In the genomic region with DNA sequence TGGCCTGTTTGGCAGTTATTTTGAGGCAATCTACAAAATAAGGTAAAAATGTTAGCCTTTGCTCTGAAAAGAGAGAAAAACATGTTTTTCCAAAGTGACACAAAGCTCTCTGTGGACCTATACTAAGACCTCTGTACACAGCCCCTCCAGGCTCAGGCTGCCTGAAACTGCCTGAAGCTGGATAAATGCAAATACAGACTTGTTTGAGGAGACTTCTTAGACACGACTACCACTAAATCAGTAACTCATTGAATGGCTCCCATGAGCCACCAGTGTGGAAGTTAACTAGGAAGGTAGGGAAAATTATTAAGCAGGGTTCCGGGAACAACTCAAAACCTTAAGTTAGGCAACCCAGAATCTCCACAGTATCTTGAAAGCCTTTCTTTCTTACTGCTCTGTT, we compare ENCODE assay signal across 21 mouse cellular contexts. TPM values are rescaled to one million over a fixed set of nuclear protein-coding genes. Genes with fewer than 3 reads are reported as not detected.
DNase-seq lines count a peak whose midpoint lies in the region; ATAC-seq lines count a peak whose summit lies in the region.
"Had no signal": no experiment of that assay in that cellular context is flagged by ENCODE, and none has a peak within 500 bp of the region (broad histone marks: within the 10 kb centered on the region; RNA-seq: fewer than 3 reads in every experiment).

No protein-coding gene starts in this region.

- H3K9me3 ChIP-seq in liver, embryonic 16.5 days (replicated peaks; ENCODE audit: control insufficient read depth, low read length): no peaks in the 10 kb centered on the region
- H3K9me3 ChIP-seq in liver, embryonic 12.5 days (replicated peaks): no peaks in the 10 kb centered on the region
- H3K9me3 ChIP-seq: embryonic facial prominence, embryonic 10.5 days; forebrain, embryonic 12.5 days; hindbrain, embryonic 15.5 days; lung, embryonic 15.5 days; midbrain, embryonic 12.5 days; neural tube, embryonic 12.5 days had no signal

- H3K27me3 ChIP-seq in liver, embryonic 16.5 days (ENCODE audit: control insufficient read depth, insufficient read depth, low read depth, low read length): no peaks in the 10 kb centered on the region
- H3K27me3 ChIP-seq in liver, embryonic 12.5 days (replicated peaks): no peaks in the 10 kb centered on the region
- H3K27me3 ChIP-seq: CH12.LX; forebrain, embryonic 12.5 days; hindbrain, embryonic 15.5 days; lung, embryonic 15.5 days; midbrain, embryonic 12.5 days; neural tube, embryonic 12.5 days had no signal

- peak overlapping the region; percentile 9; the same call in 1 of the 2 replicates for H3K27ac ChIP-seq in liver, embryonic 16.5 days (ENCODE audit: low read length)
- no peak overlapping the region for H3K27ac ChIP-seq in liver, embryonic 12.5 days
- H3K27ac ChIP-seq: embryonic facial prominence, embryonic 10.5 days; forebrain, embryonic 12.5 days; heart, adult 2 months; hindbrain, embryonic 15.5 days; lung, embryonic 15.5 days; midbrain, embryonic 12.5 days; neural tube, embryonic 12.5 days had no signal

- ATAC-seq in liver, embryonic 16.5 days (ENCODE audit: low read depth): no peak
- no peak for ATAC-seq in liver, embryonic 12.5 days

- 51% methylated on average over 2 of the region's 2 CpGs for WGBS in liver, embryonic 16.5 days (ENCODE audit: insufficient replicate concordance)
- 69% methylated on average over 2 of the region's 2 CpGs for WGBS in liver, embryonic 12.5 days (ENCODE audit: insufficient replicate concordance)

- H3K4me1 ChIP-seq in liver, embryonic 16.5 days (ENCODE audit: control insufficient read depth, low read depth, low read length): peaks cover 5% of the 10 kb centered on the region
- H3K4me1 ChIP-seq in liver, embryonic 12.5 days: peaks cover 9% of the 10 kb centered on the region
- H3K4me1 ChIP-seq: embryonic facial prominence, embryonic 10.5 days; forebrain, embryonic 12.5 days; hindbrain, embryonic 15.5 days; lung, embryonic 15.5 days; midbrain, embryonic 12.5 days; neural tube, embryonic 12.5 days had no signal

- no peak overlapping the region for H3K4me3 ChIP-seq in liver, embryonic 16.5 days (ENCODE audit: low read depth, low read length)
- H3K4me3 ChIP-seq in liver, embryonic 12.5 days: no peak overlapping the region
- H3K4me3 ChIP-seq: embryonic facial prominence, embryonic 10.5 days; forebrain, embryonic 12.5 days; heart, adult 2 months; hindbrain, embryonic 15.5 days; lung, embryonic 15.5 days; midbrain, embryonic 12.5 days; neural tube, embryonic 12.5 days had no signal

- no peaks in the 10 kb centered on the region for H3K36me3 ChIP-seq in liver, embryonic 16.5 days (ENCODE audit: control insufficient read depth, insufficient read depth)
- no peaks in the 10 kb centered on the region for H3K36me3 ChIP-seq in liver, embryonic 12.5 days
- H3K36me3 ChIP-seq: forebrain, embryonic 12.5 days; hindbrain, embryonic 15.5 days; lung, embryonic 15.5 days; midbrain, embryonic 12.5 days; neural tube, embryonic 12.5 days had no signal

- no peak overlapping the region for H3K9ac ChIP-seq in liver, embryonic 16.5 days (ENCODE audit: low read depth, low read length)
- no peak overlapping the region for H3K9ac ChIP-seq in liver, embryonic 12.5 days
- H3K9ac ChIP-seq: forebrain, embryonic 12.5 days; hindbrain, embryonic 15.5 days; lung, embryonic 15.5 days; midbrain, embryonic 12.5 days; neural tube, embryonic 12.5 days had no signal

- peak; percentile 7 for DNase-seq in kidney, adult 18-20 months
- peak; percentile 39 for DNase-seq in kidney, postnatal 10 days
- DNase-seq in yolk sac, embryonic 10.5 days (ENCODE audit: low spot score): peak; percentile 79
- no peak for DNase-seq in cerebellum, postnatal 36 days
- DNase-seq in retina, embryonic 14.5 days (ENCODE audit: low spot score): no peak
- DNase-seq: cerebellum, adult 2 months; gastrocnemius, postnatal 14 days; heart, adult 2 months; heart, postnatal 4 days; layer of hippocampus, postnatal 36 days; right cerebral cortex, adult 18-20 months; thymus, postnatal 36 days had no signal

- H3K4me2 ChIP-seq in liver, embryonic 16.5 days (ENCODE audit: low read depth, low read length): no peak overlapping the region
- H3K4me2 ChIP-seq in liver, embryonic 12.5 days: no peak overlapping the region
- H3K4me2 ChIP-seq: forebrain, embryonic 12.5 days; hindbrain, embryonic 15.5 days; lung, embryonic 15.5 days; midbrain, embryonic 12.5 days; neural tube, embryonic 12.5 days had no signal

RNA-seq across cellular contexts. Expression of a gene that starts 17.8 kb away (rescaled TPM):
- polyA plus RNA-seq in liver, embryonic 16.5 days (2015; fragmentation: Nextera tagmentation; extraction: Ambion mirVana): 5.4 and 6.0 TPM in 2 replicates
- 11.3 and 11.8 TPM in 2 replicates for polyA plus RNA-seq in liver, embryonic 12.5 days (2016; fragmentation: Nextera tagmentation; extraction: Ambion mirVana)

RNA-seq across cellular contexts. Expression of a gene that starts 43.4 kb away (rescaled TPM):
- 9.8 and 10.8 TPM in 2 replicates for polyA plus RNA-seq in liver, embryonic 16.5 days (2015; fragmentation: Nextera tagmentation; extraction: Ambion mirVana)
- polyA plus RNA-seq in liver, embryonic 12.5 days (2016; fragmentation: Nextera tagmentation; extraction: Ambion mirVana): 13.2 TPM in 2 replicates

Comparison
In these comparisons a context has a peak if more than half of its experiments do, and no peak if none do; other contexts are left out.
1. DNase-seq: peak in kidney, adult 18-20 months (single experiment), kidney, postnatal 10 days (single experiment) and yolk sac, embryonic 10.5 days (single experiment); none in cerebellum, postnatal 36 days (0 of 2) and retina, embryonic 14.5 days (single experiment).